Mouse (Mus musculus) ES-E14 (cell line): ENCODE measurements around the gene Rorb.

Experiments
- CHD2 ChIP-seq: IDR thresholded peaks from 2 replicates; pipeline ENCODE4 v1.6.1; 2014; ENCODE audit warnings: mild to moderate bottlenecking, low read depth, low read length, inconsistent platforms
- ZNF384 ChIP-seq: IDR thresholded peaks from 2 replicates; pipeline ENCODE4 v1.6.1; 2012; ENCODE audit warnings: low read depth, low read length, inconsistent platforms

- TF ChIP-seq CHD2: no peak
- no peak for TF ChIP-seq ZNF384
These were observed 222.4 kb downstream of the Rorb start for GRCm38 (mm10) chr19:18888491-18889116.
